Mouse (Mus musculus) liver, adult 2 months (tissue): ENCODE measurements around the gene Ets2.

ENCODE experiments used
- CTCF ChIP-seq: fragments of 200-500 bp; IDR thresholded peaks from 2 replicates; pipeline ENCODE4 v1.5.1; 2011; ENCODE audit warnings: low read depth, low read length, control low read depth
- POLR2A ChIP-seq: fragments of 200-500 bp; IDR thresholded peaks from 2 replicates; pipeline ENCODE4 v1.6.1; 2011; ENCODE audit warnings: low read length, control low read depth; ENCODE audit not compliant: insufficient read depth; ENCODE audit errors: extremely low read depth

DNA sequence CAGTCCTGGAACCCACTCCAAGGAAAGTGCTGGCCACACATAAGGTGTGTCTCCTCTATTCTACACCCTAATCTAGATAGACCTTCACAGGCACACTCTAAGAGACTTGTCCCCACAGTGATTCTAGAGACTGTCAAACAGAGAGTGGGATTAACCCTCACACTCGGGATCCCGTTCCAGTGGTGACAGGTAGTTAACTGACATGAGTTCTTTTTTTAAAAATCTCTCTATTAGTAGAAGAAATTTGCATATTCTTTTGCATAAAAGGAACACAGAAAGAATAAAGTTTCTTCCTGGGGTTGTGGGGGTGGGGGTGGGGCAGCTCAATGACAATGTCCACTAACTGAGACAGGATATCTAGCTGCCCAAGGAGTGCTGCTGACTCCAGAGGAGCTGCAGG is 32.9 kb downstream of the Ets2 start:
- TF ChIP-seq CTCF (no peak), POLR2A (no peak)
